Mouse (Mus musculus) liver, postnatal 0 days (tissue): Measurements from ENCODE around the gene Smyd3. TPM values are rescaled to one million over a fixed set of nuclear protein-coding genes. Genes with fewer than 3 reads are reported as not detected.

ENCODE experiments used
- ATAC-seq: fragments of 200-750 bp; cut with Nextera tagmentation; 2 replicates; pipeline ENCODE4 v1.8.0; 2017; ENCODE audit warnings: mild to moderate bottlenecking, moderate library complexity
- DNase-seq: peaks from one replicate; pipeline ENCODE4 v3.0.0-alpha.2; 2016
- H3K27ac ChIP-seq: fragments of 300-500 bp; sonication (generic); 2 replicates; pipeline ENCODE4 v1.5.1; 2014; ENCODE audit warnings: antibody characterized with exemption, moderate library complexity, mild to moderate bottlenecking, low read depth
- H3K27me3 ChIP-seq: fragments of 300-500 bp; sonication (generic); 2 replicates; pipeline ENCODE4 v1.6.1; 2014; ENCODE audit warnings: low read length, control low read depth, mixed read lengths; ENCODE audit not compliant: insufficient read depth
- H3K36me3 ChIP-seq: fragments of 300-500 bp; sonication (generic); replicated peaks from 2 replicates; pipeline ENCODE4 v1.6.1; 2014; ENCODE audit warnings: mild to moderate bottlenecking, control low read depth, low read length, moderate library complexity, mixed read lengths; ENCODE audit not compliant: insufficient read depth
- H3K4me1 ChIP-seq: fragments of 300-500 bp; sonication (generic); 2 replicates; pipeline ENCODE4 v1.6.1; 2014; ENCODE audit warnings: antibody characterized with exemption, mild to moderate bottlenecking, control low read depth; ENCODE audit not compliant: insufficient read depth
- H3K4me2 ChIP-seq: fragments of 300-500 bp; sonication (generic); 2 replicates; pipeline ENCODE4 v1.6.1; 2014; ENCODE audit warnings: low read depth, mild to moderate bottlenecking, low read length, moderate library complexity, mixed read lengths
- H3K4me3 ChIP-seq: fragments of 300-500 bp; sonication (generic); 2 replicates; pipeline ENCODE4 v1.5.1; 2014; ENCODE audit warnings: low read depth, low read length
- H3K9ac ChIP-seq: fragments of 300-500 bp; sonication (generic); replicated peaks from 2 replicates; pipeline ENCODE4 v1.6.1; 2014; ENCODE audit warnings: mild to moderate bottlenecking, moderate library complexity
- H3K9me3 ChIP-seq: fragments of 300-500 bp; sonication (generic); 2 replicates; pipeline ENCODE4 v1.6.1; 2016; ENCODE audit warnings: mild to moderate bottlenecking, control low read depth, low read length, mixed read lengths
- CTCF ChIP-seq: sonication (generic); IDR thresholded peaks from 2 replicates; pipeline ENCODE4 v1.5.1; 2016; ENCODE audit warnings: antibody characterized with exemption, low read depth
- EP300 ChIP-seq: IDR thresholded peaks from 2 replicates; pipeline ENCODE4 v1.6.1; 2016; ENCODE audit warnings: antibody characterized with exemption, low read depth, mild to moderate bottlenecking
- WGBS: fragments of 180-500 bp; shearing (Covaris S2); extraction: QIAGEN DNeasy Blood & Tissue Kit; methylation state at CpG from one replicate; pipeline ENCODE4 v1.1.7; 2014; ENCODE audit not compliant: insufficient replicate concordance; 5-methylcytosine and 5-hydroxymethylcytosine counted together
- polyA plus RNA-seq: library from polyadenylated mRNA; unstranded; fragments of >200 nt; fragmentation: Nextera tagmentation; extraction: Ambion mirVana; gene quantifications from 2 replicates; pipeline ENCODE4 v1.2.1, GENCODE M21; 2015

Gene Smyd3
- polyA plus RNA-seq, 1 experiment from 2014 or later: 5.1 TPM

DNA sequence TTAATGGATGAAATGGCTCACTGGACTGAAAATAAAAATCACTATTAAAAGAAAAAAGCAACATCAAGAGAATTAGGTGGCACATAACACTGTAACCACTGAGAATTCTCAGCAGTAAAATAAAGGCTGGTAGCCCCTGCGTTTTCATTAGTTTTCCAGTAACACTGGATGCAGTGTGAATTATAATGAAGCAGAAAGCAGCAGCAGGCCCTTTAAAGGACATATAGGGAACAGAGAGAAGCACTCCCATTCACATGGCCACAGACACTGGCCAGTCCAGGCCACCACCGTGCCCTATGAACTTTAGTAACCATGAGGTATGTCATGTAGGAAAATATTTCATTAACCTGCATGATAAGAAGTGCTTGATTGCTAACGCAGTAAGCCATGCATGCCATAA lies 178.8 kb downstream of the Smyd3 start:
- Histone ChIP-seq H3K9ac (no peak overlapping the region), H3K4me2 (no peak overlapping the region), H3K4me3 (no peak overlapping the region), H3K9me3 (no peaks in the 10 kb centered on the region), H3K36me3 (no peaks in the 10 kb centered on the region), H3K27ac (no peak overlapping the region), H3K27me3 (no peaks in the 10 kb centered on the region), H3K4me1 (no peaks in the 10 kb centered on the region)
- DNase-seq (no peak), ATAC-seq (no peak)
- WGBS: 81% methylated on average over 3 of the region's 3 CpGs
- TF ChIP-seq CTCF: no peak
- TF ChIP-seq EP300: no peak

DNA sequence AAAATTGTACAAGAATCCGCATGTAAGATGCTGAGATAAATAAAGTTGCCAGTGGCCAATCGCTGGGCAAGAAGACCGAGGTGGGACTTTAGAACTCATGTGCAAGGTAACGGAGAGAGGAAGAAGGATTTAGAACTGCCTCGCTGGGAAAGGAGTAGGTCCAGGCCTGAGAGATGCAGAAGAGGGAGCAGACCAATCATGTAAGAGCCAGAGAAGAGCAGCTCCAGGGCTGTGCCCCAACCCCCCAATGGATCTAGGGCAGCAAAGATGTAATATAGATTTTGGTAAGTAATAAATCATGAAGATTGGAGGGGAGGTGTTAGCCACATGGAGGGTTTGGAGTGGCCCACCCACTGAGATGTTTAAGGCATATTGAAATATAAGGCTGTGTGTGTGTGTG lies 180.3 kb downstream of the Smyd3 start:
- no peak overlapping the region for H3K27ac ChIP-seq
- ATAC-seq: no peak
- no peak overlapping the region for H3K9ac ChIP-seq
- no peak overlapping the region for H3K4me3 ChIP-seq
- WGBS: 87% methylated on average over 5 of the region's 5 CpGs
- no peaks in the 10 kb centered on the region for H3K36me3 ChIP-seq
- no peaks in the 10 kb centered on the region for H3K27me3 ChIP-seq
- H3K9me3 ChIP-seq: no peaks in the 10 kb centered on the region
- no peak overlapping the region for H3K4me2 ChIP-seq
- TF ChIP-seq CTCF: no peak
- no peak for TF ChIP-seq EP300
- no peak for DNase-seq
- H3K4me1 ChIP-seq: no peaks in the 10 kb centered on the region

DNA sequence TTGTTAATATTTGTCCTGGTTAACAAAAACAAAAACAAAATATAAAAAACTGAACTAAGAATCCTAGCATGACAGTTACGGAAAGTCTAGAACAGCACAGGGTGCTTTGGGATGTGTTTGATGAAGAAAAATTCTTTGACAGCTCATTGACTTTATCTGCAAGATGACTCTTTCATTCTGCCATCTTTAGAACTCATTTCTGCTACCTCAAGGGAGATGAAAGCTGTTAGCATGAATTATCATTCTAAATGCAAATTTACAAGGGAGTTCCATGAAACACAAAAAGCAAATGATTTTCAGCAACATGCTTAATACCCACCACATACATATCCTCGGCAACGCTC lies 190.9 kb downstream of the Smyd3 start:
- Histone ChIP-seq H3K9me3 (no peaks in the 10 kb centered on the region; the same call in 1 of the 2 replicates), H3K4me1 (no peaks in the 10 kb centered on the region), H3K36me3 (no peaks in the 10 kb centered on the region), H3K27ac (no peak overlapping the region), H3K9ac (no peak overlapping the region), H3K4me2 (no peak overlapping the region), H3K4me3 (no peak overlapping the region), H3K27me3 (no peaks in the 10 kb centered on the region)
- no peak for TF ChIP-seq EP300
- no peak for TF ChIP-seq CTCF
- ATAC-seq: no peak
- 93% methylated on average over 3 of the region's 3 CpGs for WGBS
- no peak for DNase-seq

DNA sequence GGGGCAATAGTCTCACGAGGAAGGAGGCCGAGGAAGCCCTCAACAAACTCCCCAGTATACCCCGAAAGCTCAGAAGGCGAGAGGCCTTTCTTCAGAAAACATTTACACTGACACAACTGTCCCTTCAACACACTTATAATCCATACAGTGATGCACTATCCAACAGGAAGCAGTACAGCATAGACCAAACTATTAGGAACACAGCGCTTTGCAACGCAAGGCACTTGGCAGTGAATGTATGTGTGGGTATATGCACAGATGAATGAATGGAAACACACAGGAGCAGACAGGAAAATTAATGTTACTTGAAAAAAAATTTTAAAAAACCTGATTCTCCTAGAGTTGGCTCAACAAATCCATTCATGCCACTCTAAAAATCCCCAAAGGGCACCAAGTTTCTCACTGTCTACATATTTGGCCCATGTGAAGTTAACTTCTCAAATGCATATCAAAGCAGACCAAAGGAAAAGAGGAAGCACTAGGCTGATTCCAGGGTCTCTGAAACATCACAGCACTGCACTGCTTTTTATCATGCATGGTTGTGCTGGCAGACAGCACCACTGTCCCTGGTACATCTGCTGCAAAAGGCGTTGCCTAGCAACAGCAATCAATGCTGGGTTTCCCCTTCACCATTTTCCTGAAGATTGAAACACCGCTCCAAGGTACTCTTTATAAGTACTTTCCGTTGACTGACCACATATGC lies 191.4 kb downstream of the Smyd3 start:
- no peaks in the 10 kb centered on the region for H3K36me3 ChIP-seq
- no peaks in the 10 kb centered on the region; the same call in 1 of the 2 replicates for H3K9me3 ChIP-seq
- ATAC-seq (no peak), DNase-seq (no peak)
- no peaks in the 10 kb centered on the region for H3K27me3 ChIP-seq
- TF ChIP-seq EP300 (no peak), CTCF (no peak)
- WGBS: 86% methylated on average over 9 of the region's 9 CpGs
- H3K4me2 ChIP-seq: no peak overlapping the region
- H3K4me3 ChIP-seq: no peak overlapping the region
- no peaks in the 10 kb centered on the region; the same call in 1 of the 2 replicates for H3K4me1 ChIP-seq
- no peak overlapping the region for H3K9ac ChIP-seq
- no peak overlapping the region for H3K27ac ChIP-seq

DNA sequence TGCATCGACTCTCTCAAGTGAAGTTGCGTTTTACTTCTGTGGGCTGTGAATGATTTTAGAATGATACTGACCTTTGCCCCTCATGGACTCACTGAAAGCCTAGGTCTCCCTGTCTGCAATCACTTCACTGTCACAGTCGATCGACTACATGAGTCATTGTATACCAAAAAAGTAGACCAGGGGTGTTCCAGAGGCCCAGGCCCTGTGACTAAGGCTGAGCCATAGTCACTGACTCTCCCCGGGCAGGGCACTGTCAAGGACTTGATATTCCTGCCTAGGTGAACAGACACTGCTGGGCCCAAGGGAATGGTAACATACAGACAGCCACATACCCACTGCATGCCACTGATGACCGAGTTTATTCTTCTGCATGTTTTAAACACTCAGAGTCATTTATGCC lies 193.6 kb downstream of the Smyd3 start:
- DNase-seq: no peak
- peak; percentile 63 for ATAC-seq
- Histone ChIP-seq H3K4me2 (no peak overlapping the region), H3K36me3 (no peaks in the 10 kb centered on the region), H3K4me1 (no peaks in the 10 kb centered on the region; the same call in 1 of the 2 replicates), H3K27me3 (no peaks in the 10 kb centered on the region), H3K4me3 (no peak overlapping the region), H3K27ac (no peak overlapping the region), H3K9me3 (no peaks in the 10 kb centered on the region; the same call in 1 of the 2 replicates), H3K9ac (no peak overlapping the region)
- 78% methylated on average over 6 of the region's 6 CpGs for WGBS
- no peak for TF ChIP-seq CTCF
- no peak for TF ChIP-seq EP300

DNA sequence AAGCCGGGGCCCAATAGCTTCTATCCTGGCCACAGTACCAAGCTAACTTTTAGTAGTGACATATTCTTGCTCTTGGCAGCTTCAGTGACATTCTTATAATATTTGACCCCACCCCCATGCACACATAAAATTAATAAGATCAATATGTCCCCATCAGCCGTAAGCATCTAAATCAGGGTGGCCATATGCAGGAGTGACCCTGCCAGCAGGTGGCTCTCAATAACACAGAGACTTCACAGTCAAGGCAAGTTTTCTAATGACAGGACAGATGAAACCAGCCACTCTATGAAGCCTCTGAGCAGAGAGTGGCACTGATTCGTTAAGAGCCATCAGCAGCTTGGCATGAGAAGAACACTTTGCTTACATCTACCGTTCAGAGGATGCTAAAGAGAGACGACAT lies 204.2 kb downstream of the Smyd3 start:
- Histone ChIP-seq H3K27me3 (no peaks in the 10 kb centered on the region), H3K4me3 (no peak overlapping the region), H3K9ac (no peak overlapping the region), H3K4me2 (no peak overlapping the region), H3K4me1 (no peaks in the 10 kb centered on the region; the same call in 1 of the 2 replicates), H3K27ac (no peak overlapping the region), H3K36me3 (no peaks in the 10 kb centered on the region), H3K9me3 (no peaks in the 10 kb centered on the region)
- ATAC-seq: no peak
- peak; percentile 28 for TF ChIP-seq CTCF
- TF ChIP-seq EP300: no peak
- WGBS: 79% methylated on average over 5 of the region's 5 CpGs
- DNase-seq: no peak

DNA sequence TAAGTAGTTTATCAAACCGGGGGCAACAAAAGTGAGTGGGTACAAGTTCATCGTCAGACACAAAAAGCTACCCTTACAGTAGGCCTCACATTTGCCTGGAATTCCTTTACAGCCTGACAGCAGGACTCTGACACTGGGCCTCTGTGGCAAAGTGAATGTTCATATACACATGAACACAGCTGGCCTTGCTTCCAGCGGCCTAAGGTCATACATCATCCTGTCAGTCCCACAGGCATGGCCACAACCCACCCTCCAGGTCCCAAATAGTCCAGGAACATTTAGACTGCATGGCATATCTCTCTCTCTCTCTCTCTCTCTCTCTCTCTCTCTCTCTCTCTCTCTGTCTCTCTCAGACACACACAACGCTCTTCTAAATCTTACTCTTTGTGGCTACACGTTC lies 208.4 kb downstream of the Smyd3 start:
- H3K27ac ChIP-seq: no peak overlapping the region
- TF ChIP-seq EP300 (no peak), CTCF (no peak)
- H3K4me2 ChIP-seq: no peak overlapping the region
- H3K4me1 ChIP-seq: no peaks in the 10 kb centered on the region
- H3K9me3 ChIP-seq: no peaks in the 10 kb centered on the region
- no peak for DNase-seq
- no peak overlapping the region for H3K9ac ChIP-seq
- no peaks in the 10 kb centered on the region for H3K27me3 ChIP-seq
- WGBS: 73% methylated on average over 5 of the region's 5 CpGs
- no peaks in the 10 kb centered on the region for H3K36me3 ChIP-seq
- no peak overlapping the region for H3K4me3 ChIP-seq
- ATAC-seq: no peak
